Mouse (Mus musculus) stomach, postnatal 0 days (tissue): ENCODE results near the gene Ap2s1. TPM values are rescaled to one million over a fixed set of nuclear protein-coding genes. Genes with fewer than 3 reads are reported as not detected.

Source experiments
- ATAC-seq: fragments of 200-750 bp; cut with Nextera tagmentation; 2 replicates; pipeline ENCODE4 v1.8.0; 2017; ENCODE audit not compliant: low FRiP score, low TSS enrichment
- DNase-seq: peaks from one replicate; pipeline ENCODE4 v3.0.0-alpha.2; 2016; ENCODE audit warnings: low spot score
- H3K27ac ChIP-seq: fragments of 300-500 bp; sonication (generic); replicated peaks from 2 replicates; pipeline ENCODE4 v1.5.1; 2014; ENCODE audit warnings: mild to moderate bottlenecking, control low read depth
- H3K27me3 ChIP-seq: fragments of 300-500 bp; sonication (generic); 2 replicates; pipeline ENCODE4 v1.6.1; 2014; ENCODE audit warnings: low read length; ENCODE audit not compliant: control insufficient read depth, insufficient read depth
- H3K36me3 ChIP-seq: fragments of 300-500 bp; sonication (generic); 2 replicates; pipeline ENCODE4 v1.6.1; 2014; ENCODE audit warnings: low read length, mixed read lengths; ENCODE audit not compliant: control insufficient read depth, insufficient read depth
- H3K4me1 ChIP-seq: fragments of 300-500 bp; sonication (generic); replicated peaks from 2 replicates; pipeline ENCODE4 v1.6.1; 2014; ENCODE audit warnings: antibody characterized with exemption; ENCODE audit not compliant: control insufficient read depth, insufficient read depth
- H3K4me2 ChIP-seq: fragments of 300-500 bp; sonication (generic); replicated peaks from 2 replicates; pipeline ENCODE4 v1.6.1; 2014; ENCODE audit warnings: low read depth, mild to moderate bottlenecking, control low read depth, moderate library complexity
- H3K4me3 ChIP-seq: fragments of 300-500 bp; sonication (generic); 2 replicates; pipeline ENCODE4 v1.5.1; 2014; ENCODE audit warnings: low read depth, low read length, control low read depth
- H3K9ac ChIP-seq: fragments of 300-500 bp; sonication (generic); 2 replicates; pipeline ENCODE4 v1.6.1; 2014; ENCODE audit warnings: mild to moderate bottlenecking, low read length, control low read depth, mixed read lengths
- H3K9me3 ChIP-seq: fragments of 300-500 bp; sonication (generic); 2 replicates; pipeline ENCODE4 v1.6.1; 2016; ENCODE audit warnings: low read length; ENCODE audit not compliant: control insufficient read depth
- CTCF ChIP-seq: IDR thresholded peaks from 2 replicates; pipeline ENCODE4 v1.5.1; 2016; ENCODE audit warnings: antibody characterized with exemption, low read depth, mild to moderate bottlenecking, moderate library complexity
- EP300 ChIP-seq: optimal IDR thresholded peaks from 2 replicates; pipeline ENCODE3; 2016; ENCODE audit warnings: antibody characterized with exemption
- WGBS: fragments of 180-500 bp; shearing (Covaris S2); extraction: QIAGEN DNeasy Blood & Tissue Kit; methylation state at CpG from one replicate; pipeline ENCODE4 v1.1.7; 2014; 5-methylcytosine and 5-hydroxymethylcytosine counted together
- polyA plus RNA-seq: library from polyadenylated mRNA; unstranded; fragments of >200 nt; fragmentation: Nextera tagmentation; extraction: Ambion mirVana; gene quantifications from 2 replicates; pipeline ENCODE4 v1.2.1, GENCODE M21; 2015

Gene Ap2s1
- polyA plus RNA-seq, 1 experiment from 2014 or later: 229 TPM

DNA sequence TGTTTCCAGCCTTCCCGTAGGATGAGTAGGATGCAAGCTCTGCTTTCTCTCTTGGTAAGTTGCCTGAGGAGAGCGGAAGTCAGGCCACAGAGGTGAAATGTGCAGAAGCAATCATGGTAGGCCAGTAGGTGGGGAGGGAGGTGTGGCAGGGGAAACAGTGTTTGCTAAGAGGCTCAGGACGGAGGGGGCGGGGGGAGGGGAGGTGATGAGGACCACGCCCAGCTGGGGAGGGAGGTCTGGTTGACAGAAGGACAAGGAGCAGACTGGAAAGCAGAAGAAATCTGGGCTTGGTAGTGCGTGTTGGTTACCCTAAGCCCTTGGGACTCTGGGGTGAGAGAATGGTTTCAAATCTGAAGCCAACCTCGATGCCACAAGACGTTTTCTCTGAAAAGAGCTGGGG lies 22.1 kb downstream of the Ap2s1 start:
- no peaks in the 10 kb centered on the region for H3K27me3 ChIP-seq
- H3K4me1 ChIP-seq: no peaks in the 10 kb centered on the region
- H3K27ac ChIP-seq: peak overlapping the region; percentile 89
- H3K9ac ChIP-seq: no peak overlapping the region
- no peaks in the 10 kb centered on the region for H3K9me3 ChIP-seq
- 18% methylated on average over 8 of the region's 8 CpGs for WGBS
- H3K4me3 ChIP-seq: no peak overlapping the region
- no peaks in the 10 kb centered on the region for H3K36me3 ChIP-seq
- peak; percentile 48; the same call in 1 of the 2 replicates for ATAC-seq
- no peak overlapping the region for H3K4me2 ChIP-seq
- no peak for TF ChIP-seq EP300
- peak; percentile 36; the same call in 1 of the 2 replicates for TF ChIP-seq CTCF
- peak; percentile 74 for DNase-seq

GRCm38 (mm10) chr7:16761005-16761481 lies 22.8 kb downstream of the Ap2s1 start:
- Histone ChIP-seq H3K36me3 (no peaks in the 10 kb centered on the region), H3K9ac (no peak overlapping the region), H3K9me3 (no peaks in the 10 kb centered on the region), H3K27ac (peak overlapping the region; percentile 89), H3K4me3 (no peak overlapping the region), H3K27me3 (no peaks in the 10 kb centered on the region), H3K4me2 (no peak overlapping the region), H3K4me1 (no peaks in the 10 kb centered on the region)
- ATAC-seq (peak; percentile 87), DNase-seq (peak; percentile 41)
- no peak for TF ChIP-seq EP300
- TF ChIP-seq CTCF: no peak
- 16% methylated on average over 10 of the region's 10 CpGs for WGBS

DNA sequence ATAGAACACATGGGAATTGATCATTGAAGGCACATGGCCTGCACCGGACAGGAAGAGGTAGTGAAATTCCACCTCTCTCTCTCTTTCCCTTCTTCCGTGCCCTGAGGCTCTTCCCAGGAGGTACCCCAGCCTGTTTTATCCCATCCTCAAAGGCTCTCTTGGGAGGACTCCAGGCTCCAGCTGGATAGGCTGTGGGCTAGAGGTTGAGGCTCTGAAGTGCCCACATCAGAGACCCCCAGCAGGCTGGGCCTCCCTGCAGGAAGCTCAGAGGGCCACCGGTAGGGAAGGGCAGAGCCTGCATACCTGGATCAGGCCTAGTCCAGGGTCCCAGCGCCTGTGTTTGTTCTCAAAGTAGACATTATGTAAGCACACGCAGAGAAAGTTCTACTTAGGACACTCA lies 23.4 kb downstream of the Ap2s1 start:
- no peak for DNase-seq

DNA sequence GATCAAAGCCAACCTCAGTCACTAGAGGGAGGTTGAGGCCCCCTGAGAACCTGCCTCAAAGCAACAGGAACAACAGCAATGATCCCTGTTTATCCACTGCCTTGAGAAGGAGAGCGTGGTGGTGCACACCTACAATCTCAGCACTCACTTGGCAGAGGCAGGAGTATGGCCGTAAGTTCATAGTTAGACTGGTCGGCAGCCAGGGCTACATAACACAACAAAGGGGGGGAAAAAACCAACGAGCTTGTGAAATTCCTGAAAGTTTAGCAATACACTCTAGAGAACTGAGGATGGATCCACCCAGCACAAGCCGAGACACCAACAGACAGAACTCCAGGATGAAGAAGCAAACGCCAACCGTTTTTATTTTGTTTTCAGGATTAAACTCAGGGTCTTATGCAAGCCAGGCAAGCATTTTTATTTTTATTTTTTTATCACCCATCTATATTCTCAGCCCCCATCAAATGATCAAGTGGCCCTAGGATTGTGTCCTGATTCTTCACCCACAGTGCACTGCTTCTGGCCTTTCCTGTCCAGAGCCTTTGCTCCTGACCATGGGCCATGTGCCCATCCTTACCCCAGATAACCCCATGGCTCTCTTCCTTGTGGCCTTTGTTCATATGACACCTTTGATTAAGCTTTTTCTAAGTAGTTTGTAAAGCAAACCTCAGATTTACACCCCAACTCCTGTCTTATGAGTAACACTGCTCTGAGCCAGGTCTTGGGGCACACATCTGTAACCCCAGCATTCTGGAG lies 25.4 kb downstream of the Ap2s1 start:
- no peak overlapping the region for H3K27ac ChIP-seq
- no peak for DNase-seq
- no peak for ATAC-seq
- H3K27me3 ChIP-seq: no peaks in the 10 kb centered on the region
- TF ChIP-seq CTCF: no peak
- TF ChIP-seq EP300: no peak
- WGBS: 68% methylated on average over 7 of the region's 7 CpGs
- no peaks in the 10 kb centered on the region for H3K9me3 ChIP-seq
- H3K36me3 ChIP-seq: no peaks in the 10 kb centered on the region
- H3K4me1 ChIP-seq: no peaks in the 10 kb centered on the region
- H3K4me3 ChIP-seq: no peak overlapping the region
- H3K4me2 ChIP-seq: no peak overlapping the region
- H3K9ac ChIP-seq: no peak overlapping the region

More for the DNA sequence above, 23.4 kb downstream of the Ap2s1 start:
- Histone ChIP-seq H3K27me3 (no peaks in the 10 kb centered on the region), H3K9ac (no peak overlapping the region), H3K4me3 (no peak overlapping the region), H3K9me3 (no peaks in the 10 kb centered on the region), H3K27ac (peak overlapping the region; percentile 89), H3K36me3 (no peaks in the 10 kb centered on the region), H3K4me1 (no peaks in the 10 kb centered on the region), H3K4me2 (no peak overlapping the region)
- no peak for TF ChIP-seq CTCF
- TF ChIP-seq EP300: no peak
- WGBS: 26% methylated on average over 5 of the region's 5 CpGs
- ATAC-seq: no peak

- TF ChIP-seq CTCF (no peak), EP300 (no peak)
- no peak for DNase-seq
- H3K4me2 ChIP-seq: no peak overlapping the region
- H3K9ac ChIP-seq: no peak overlapping the region
- no peaks in the 10 kb centered on the region for H3K4me1 ChIP-seq
- no peak overlapping the region for H3K4me3 ChIP-seq
- 47% methylated on average over 2 of the region's 2 CpGs for WGBS
- no peaks in the 10 kb centered on the region for H3K9me3 ChIP-seq
- no peaks in the 10 kb centered on the region for H3K27me3 ChIP-seq
- no peaks in the 10 kb centered on the region for H3K36me3 ChIP-seq
- ATAC-seq: no peak
- H3K27ac ChIP-seq: no peak overlapping the region
Observed at GRCm38 (mm10) chr7:16766443-16766842, 28.2 kb downstream of the Ap2s1 start.

DNA sequence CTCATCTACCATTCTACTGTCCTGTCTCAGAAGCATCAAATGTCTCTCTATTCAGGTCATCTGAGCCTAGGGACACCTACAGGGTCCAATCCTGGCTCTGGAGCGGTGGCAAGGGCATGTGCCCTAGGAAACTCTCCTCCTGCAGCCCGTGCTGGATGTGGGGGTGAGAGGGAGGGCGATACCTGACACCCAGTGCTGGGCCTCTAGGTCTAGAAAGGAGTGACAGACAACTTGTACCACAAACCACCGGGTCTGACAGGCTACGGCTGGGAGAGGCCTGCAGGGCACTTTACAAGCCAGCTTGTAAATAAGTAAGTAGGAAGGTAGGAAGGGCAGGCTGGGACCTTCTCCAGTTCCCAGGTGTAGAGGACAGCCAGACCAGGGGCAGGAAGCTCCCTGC lies 37.7 kb downstream of the Ap2s1 start:
- WGBS: 51% methylated on average over 5 of the region's 5 CpGs

More for the DNA sequence above, 37.7 kb downstream of the Ap2s1 start:
- H3K4me2 ChIP-seq: no peak overlapping the region
- no peak for DNase-seq
- no peak overlapping the region for H3K4me3 ChIP-seq
- no peak for ATAC-seq
- H3K4me1 ChIP-seq: no peaks in the 10 kb centered on the region
- TF ChIP-seq EP300 (no peak), CTCF (no peak)
- H3K36me3 ChIP-seq: no peaks in the 10 kb centered on the region
- no peak overlapping the region for H3K27ac ChIP-seq
- H3K9me3 ChIP-seq: no peaks in the 10 kb centered on the region
- no peaks in the 10 kb centered on the region for H3K27me3 ChIP-seq
- 0 out of 2 replicates have a peak overlapping the region, but pooled peaks have one; percentile 23 for H3K9ac ChIP-seq
